ENCODE assay signal across 8 mouse cellular contexts in the genomic region with DNA sequence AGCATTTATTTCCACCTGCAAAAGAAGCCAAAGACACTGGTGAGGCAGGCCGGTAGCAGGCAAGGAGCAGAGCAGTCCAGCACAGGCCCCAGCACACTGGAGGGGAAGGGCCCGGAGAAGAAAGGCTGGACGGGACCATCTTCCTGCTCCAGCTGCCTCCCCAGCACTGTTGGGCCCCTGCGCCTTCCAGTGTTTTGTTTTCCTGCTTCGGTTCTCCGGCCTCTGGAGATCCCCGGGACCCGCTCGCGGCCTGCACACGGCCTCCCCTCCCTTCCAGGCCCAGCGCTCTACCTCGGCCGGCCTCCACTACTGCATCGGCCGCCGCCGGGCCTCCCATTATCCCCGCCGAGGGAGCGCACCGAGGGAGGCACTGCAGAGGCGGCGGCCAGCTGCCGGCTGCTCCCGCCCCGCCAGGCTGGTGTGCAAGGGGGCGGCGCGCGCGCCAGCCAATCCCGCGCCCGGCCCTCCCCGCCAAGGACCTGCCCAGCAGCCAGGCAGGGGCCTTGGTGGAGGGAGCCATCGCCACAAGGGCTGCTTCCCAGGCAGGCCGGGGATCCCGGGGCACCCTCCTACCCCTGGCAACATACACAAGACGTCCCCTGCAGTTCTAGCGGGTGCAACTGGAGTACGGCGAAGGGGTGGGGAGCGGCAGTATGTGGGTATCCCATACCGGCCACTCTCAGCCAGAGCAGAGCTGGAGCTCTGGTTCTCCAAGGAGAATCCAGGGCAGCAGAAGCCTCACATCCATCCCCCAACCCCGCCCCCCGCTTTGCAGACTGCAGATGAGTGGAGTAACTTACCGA. TPM values are rescaled to one million over a fixed set of nuclear protein-coding genes. Genes with fewer than 3 reads are reported as not detected.
A peak's percentile ranks its signal among the peaks of the same experiment; 100 is the strongest.
DNase-seq lines count a peak whose midpoint lies in the region; ATAC-seq and TF ChIP-seq lines count a peak whose summit lies in the region.

No protein-coding gene starts in this region.

- H3K27ac ChIP-seq in lung, embryonic 14.5 days (ENCODE audit: low read depth), result peak overlapping the region; percentile 93

- under 1% methylated on average over 43 of the region's 48 CpGs for WGBS in lung, embryonic 14.5 days

- ATAC-seq in lung, embryonic 14.5 days (ENCODE audit: insufficient read depth), result peak; percentile 93
- ATAC-seq in neutrophil, adult 5-6 weeks (ENCODE audit: extremely low read depth, insufficient number of reproducible peaks, low FRiP score, poor library complexity, severe bottlenecking), result peak; percentile 17

- H3K4me1 ChIP-seq in lung, embryonic 14.5 days (ENCODE audit: insufficient read depth), result peaks cover 48% of the 10 kb centered on the region

- no peak for TF ChIP-seq CTCF in lung, embryonic 14.5 days (IDR thresholded peaks at IDR 0.05; ENCODE audit: low read depth)

- H3K9ac ChIP-seq in lung, embryonic 14.5 days, result peak overlapping the region; percentile 71

- peak; percentile 88 for DNase-seq in MN1 (ENCODE audit: low spot score)
- peak; percentile 83 for DNase-seq in cerebellum, adult 9-10 months
- peak; percentile 69 for DNase-seq in forelimb bud, embryonic 11.5 days (ENCODE audit: low read depth, low spot score)
- peak; percentile 92 for DNase-seq in heart, postnatal 4 days
- peak; percentile 80 to 83 for DNase-seq in layer of hippocampus, adult 8-10 months (ENCODE audit: low spot score in 2 of 2)
- DNase-seq in lung, embryonic 14.5 days, result peak; percentile 94
- peak; percentile 91 for DNase-seq in testis, postnatal 10 days (ENCODE audit: low spot score)

- peaks cover 32% of the 10 kb centered on the region; the same call in 1 of the 2 replicates for H3K36me3 ChIP-seq in lung, embryonic 14.5 days (ENCODE audit: insufficient read depth)

- H3K27me3 ChIP-seq in lung, embryonic 14.5 days (ENCODE audit: insufficient read depth, low read length), result no peaks in the 10 kb centered on the region

- H3K9me3 ChIP-seq in lung, embryonic 14.5 days (ENCODE audit: low read depth, low read length), result no peaks in the 10 kb centered on the region

- H3K4me3 ChIP-seq in lung, embryonic 14.5 days (ENCODE audit: low read depth, low read length), result peak overlapping the region; percentile 68

- H3K4me2 ChIP-seq in lung, embryonic 14.5 days, result peak overlapping the region; percentile 88

RNA-seq across cellular contexts. Expression of gene Tet3, which starts 17.4 kb away (rescaled TPM):
- total RNA-seq in heart, postnatal 4 days (2021), result 10 to 100 TPM; 51.7 to 56.7 TPM
- total RNA-seq in layer of hippocampus, adult 8-10 months (2022), result 10 to 100 TPM; 53.5 to 65.9 (median 58.5) TPM
- polyA plus RNA-seq in lung, embryonic 14.5 days (2014; fragmentation: Nextera tagmentation; extraction: Ambion mirVana), result 34.4 and 36.9 TPM in 2 replicates
- 37.2 and 39.9 TPM in 2 replicates for total RNA-seq in neutrophil, adult 5-6 weeks (2017)

Comparison
In these comparisons a context has a peak if more than half of its experiments do, and no peak if none do; other contexts are left out.
1. Peak in every context shown above with its lines: DNase-seq, ATAC-seq, H3K4me3 ChIP-seq and H3K27ac ChIP-seq.